Mouse (Mus musculus) retina, postnatal 1 day (tissue): ENCODE measurements around the gene Trim27.
A peak's percentile ranks its signal among the peaks of the same experiment; 100 is the strongest.

Experiments used
- DNase-seq: peaks from one replicate; pipeline ENCODE4 v3.0.0-alpha.2; 2012

Trim27 gene

DNA sequence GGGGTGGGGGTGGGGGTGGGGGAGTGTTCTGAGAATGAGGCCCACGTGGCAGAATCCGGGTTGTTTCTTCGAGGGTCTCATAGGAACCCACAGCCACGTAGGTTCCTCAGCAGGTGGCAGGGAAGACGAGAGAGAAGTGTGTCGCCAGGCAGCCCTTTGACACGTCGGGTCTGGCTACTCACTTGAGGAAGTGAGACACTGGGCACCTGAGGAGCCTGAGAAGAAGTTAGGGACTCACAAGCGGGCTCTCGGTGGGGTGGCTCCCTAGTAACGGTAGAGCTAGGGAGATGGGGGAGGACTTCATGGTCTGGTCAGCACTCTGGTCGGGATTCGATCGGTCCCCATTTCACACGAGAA, at the start of gene Trim27:
TSS of gene Trim27 (plus strand) at position 79 of the 357 bp plus-strand sequence.
- no peak for DNase-seq

DNA sequence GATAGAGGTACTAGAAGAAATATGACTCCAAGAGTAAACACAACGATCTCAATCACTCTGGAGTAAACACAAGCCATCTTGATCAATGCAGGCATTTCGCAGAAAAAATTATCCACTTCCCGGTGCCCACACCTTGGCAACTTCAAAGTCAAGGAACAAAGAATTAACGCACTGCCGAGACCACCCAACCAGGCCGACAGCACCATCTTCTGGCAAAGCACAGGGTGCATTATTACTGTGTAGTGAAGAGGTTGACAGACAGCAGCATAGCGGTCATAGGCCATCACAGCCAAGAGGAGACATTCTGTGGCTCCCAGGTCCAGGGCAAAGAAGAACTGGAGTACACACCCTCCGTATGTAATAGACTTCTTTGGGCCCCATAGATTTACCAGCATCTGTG, 36.8 kb upstream of the Trim27 start:
- peak; percentile 13 for DNase-seq

DNA sequence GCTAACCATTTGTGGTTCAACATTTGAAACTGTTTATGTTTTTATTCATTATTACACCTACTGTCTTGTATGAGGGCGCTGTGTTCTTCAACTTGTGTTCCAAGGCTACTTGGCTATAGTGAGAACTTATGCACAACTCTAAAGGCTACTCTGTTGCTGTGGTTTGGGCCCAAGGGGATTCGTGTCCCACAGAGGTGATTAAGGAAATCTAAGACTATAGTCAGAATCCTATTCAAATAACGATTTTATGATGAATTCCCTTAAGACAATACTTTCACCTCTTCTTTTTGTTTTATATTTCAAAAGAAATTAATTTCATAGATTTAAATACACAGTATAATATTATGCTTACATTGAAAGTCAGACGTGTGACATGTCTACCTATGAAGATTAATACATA, 33.5 kb upstream of the Trim27 start, which contains the start of gene Olfr1368:
TSS of gene Olfr1368 (minus strand) at position 101 of the 400 bp plus-strand sequence.
- no peak for DNase-seq

DNA sequence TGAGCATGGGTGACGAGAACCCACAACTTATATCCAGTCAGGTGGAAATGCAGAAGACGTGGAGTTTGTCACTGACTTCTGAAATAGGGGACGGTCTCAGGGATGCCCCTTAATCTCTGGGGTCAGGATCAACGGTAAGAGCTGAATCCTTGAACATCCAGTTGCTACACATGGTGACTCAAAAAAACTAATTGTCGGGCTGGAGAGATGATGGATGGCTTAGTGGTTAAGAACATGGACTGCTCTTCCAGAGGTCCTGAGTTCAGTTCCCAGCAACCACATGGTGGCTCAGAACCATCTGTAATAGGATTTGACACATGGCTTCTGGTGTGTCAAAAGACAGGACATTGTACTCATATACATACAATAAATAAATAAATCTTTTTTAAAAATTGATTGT, 23.4 kb upstream of the Trim27 start:
- no peak for DNase-seq

DNA sequence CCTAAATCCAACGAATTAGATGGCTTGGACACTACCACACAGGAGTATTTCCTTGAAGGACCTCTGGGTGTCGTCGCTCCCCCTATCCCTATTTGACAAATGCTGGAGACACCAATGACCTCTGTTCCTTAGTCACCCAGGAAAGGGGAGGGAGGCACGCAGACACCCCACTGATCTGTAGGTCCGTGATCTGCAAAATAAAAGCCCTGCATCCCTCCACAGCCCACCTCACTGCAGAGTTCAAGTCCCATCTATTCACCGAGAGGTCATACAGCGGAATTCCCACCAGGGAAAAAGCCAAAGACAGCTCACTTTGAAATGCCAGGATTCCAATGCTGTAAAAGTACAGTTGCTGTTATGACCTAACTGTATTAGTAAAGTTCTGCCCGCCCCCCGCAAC, 21.2 kb upstream of the Trim27 start:
- peak; percentile 38 for DNase-seq

DNA sequence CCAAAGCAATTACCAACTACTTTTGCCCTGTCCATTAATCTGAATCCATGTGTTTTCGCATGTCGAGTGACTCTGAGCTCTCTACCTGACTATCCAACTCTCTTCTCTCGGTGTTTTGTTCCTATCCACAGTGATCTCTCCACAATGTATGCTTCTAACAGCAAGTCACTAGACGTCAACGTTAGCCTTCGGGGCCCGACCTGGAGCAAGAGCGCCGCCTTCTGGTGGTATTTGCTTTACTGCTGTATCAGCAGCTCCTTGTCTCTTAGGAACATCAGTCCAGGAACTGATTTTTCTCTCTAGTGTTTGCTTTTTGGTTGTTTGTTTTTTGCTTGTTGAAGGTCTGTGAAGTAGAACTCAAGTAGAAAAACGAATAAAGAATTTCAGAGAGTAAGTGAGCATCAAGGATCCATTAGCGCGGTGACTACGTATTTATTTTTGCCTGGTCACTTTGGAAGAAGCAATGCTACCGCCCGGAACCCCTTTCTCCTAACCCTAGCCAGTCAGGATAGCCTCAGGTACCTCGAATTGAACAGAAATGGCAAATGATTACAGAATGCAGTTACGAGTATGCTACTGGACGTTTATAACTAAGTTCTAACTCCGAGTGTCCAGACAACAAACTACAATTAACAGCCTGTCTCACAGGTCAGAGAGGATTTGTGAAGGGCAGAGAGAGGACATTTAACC, 20.3 kb upstream of the Trim27 start:
- peak; percentile 89 for DNase-seq

DNA sequence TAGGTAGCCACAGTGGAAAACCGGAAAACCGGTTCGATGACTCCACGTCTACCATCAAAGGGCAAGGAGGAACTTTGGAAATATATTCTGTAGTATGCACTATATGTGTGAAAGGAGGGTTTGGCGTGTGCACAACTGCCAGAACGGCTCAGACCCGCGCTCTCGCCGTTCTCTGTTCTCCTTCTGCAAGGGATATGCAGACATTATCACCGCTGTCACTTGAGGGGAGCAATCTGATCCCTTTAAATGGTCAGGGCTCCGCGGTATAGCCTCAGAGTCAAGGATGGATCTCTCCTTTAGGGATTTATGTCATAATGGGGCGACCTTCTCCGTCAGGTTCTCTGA, 19.8 kb upstream of the Trim27 start:
- no peak for DNase-seq

DNA sequence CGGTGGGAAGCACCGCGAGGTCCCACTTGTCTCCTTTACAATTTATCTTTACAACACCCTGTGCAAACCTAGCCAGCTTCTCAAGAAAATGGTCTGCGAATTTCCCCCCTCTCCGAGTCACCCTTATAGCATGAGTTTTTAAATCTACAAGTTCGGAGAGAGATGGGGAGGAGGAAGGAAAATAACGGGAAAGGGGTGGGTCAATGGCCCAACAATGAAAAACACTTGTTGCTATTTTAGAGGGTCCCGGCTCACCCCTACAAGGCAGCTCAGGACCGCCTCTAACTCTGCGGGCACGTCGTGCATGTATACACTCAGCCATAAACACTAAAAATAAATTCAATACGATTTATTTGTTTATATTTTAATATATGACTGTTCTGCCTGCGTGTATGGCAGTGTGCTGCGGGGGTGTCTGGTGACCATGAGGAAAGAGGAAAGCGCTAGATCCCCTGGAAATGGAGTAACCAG, 19.2 kb upstream of the Trim27 start:
- peak; percentile 54 for DNase-seq

DNA sequence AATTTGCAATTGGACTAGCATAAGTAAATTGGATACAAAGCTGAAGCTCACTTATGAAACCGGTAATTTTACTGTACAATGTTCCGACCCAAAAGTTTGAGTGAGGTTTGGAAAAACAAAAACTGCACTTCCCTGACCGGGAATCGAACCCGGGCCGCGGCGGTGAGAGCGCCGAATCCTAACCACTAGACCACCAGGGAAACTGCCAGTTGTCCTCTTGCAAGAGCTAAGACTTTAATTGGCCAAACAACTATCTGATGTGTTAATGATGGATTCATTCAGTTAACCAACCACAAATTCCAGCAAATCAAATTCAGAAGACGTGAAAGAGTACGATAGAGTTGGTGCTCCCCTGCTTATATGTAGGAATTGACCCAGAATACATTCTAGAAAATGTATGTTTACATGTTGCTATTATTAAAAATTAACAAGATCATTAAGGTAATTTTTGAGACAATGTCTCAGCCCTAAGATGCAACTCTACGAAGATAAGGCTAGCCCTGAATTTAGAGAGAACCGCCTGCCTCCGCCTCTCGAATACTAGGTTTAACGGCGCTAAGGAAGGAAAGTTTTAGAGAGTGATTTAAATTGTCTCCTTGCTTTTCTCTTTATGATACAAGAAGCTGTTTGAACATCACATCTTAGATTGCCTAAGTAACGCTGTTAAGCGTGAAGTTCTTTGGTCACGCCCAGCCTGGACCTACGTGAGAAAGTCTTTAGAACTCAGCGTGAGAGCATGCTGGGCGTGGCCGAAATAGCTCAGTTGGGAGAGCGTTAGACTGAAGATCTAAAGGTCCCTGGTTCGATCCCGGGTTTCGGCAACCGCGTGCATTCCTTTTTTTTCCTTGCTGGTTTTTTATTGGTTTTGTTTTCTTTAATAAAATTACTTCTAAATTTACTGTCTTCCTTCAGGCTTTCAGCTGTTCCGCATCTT, 18.3 kb upstream of the Trim27 start:
- DNase-seq, result peak; percentile 95

DNA sequence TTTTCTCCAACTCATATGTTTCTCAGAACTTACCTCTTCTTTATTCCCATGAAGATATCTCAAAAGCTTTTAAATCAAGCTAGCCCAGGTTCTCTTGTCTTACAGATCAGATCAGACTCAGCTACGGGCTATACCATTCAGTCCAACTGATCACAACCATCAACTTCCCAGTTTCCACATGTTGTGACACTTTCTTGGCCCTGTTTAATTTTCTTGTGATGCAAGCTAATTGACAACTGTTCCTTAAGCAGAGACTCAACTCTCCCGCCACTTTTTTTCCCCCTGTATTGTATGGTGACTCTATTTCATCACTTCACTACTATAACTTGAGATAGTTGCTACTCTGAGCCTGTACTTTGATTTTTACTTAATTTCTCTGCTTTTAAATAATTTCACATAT, 17.7 kb upstream of the Trim27 start:
- no peak for DNase-seq

DNA sequence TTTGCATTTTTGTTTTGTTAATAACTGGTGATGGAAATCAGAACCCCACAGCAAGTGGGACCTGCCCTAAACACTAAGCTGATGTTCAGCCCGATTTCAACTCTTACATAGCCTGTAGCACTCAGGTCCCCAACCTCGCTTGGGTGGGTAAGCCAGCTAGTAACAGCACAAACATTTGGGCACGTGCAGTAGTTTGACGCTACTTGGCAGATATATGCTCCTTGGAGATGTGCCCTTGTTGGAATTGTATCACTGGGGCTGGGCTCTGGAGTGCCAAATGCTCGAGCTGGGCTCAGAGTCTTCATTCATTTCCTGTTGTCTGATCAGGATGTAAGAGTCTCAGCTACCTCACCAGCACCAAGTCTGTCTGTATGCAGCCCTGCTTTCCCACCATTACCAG, 16.7 kb upstream of the Trim27 start:
- DNase-seq, result no peak

DNA sequence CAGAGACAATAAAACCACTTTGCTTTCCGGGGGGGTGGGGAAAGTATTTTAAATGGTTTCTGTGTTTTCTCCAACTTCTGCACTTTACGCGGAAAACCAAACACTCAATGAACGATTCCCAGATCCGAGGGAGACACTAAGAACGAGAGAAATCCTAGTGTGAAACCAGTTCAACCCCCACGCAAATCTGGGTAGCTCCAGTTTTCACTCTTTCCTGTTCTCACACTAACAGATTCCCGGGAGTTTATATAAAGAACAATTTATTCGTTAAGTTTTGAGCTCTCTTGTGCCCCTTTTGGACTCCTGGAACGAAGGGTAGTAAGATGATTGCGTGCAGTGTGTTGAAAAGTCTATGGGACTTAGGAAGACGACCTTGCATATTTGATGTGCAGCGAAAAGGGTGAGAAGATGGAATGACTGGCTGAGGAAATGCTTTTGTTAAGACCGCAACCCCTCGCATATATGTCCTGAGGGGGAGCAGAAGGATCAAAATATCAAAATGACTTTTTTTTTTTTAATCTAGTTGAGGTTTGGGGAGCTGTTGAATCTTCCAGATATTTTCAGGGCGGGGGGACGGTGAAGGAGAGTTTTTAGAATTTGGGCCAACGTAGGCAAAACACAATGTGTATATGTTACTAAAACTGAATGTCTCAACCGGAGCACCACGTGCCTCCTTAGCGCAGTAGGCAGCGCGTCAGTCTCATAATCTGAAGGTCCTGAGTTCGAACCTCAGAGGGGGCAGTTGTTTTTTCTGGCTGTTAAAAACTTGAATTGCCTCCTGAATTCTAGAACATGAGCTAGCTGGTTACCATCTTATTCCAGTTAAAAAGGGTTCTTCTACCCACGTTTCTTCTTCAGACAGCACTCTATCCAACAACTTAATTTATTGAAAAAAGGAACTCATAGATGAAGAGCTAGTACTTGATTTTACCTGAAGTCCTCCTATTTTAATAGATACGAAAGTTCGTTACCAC, 12.0 kb upstream of the Trim27 start:
- peak; percentile 88 for DNase-seq

DNA sequence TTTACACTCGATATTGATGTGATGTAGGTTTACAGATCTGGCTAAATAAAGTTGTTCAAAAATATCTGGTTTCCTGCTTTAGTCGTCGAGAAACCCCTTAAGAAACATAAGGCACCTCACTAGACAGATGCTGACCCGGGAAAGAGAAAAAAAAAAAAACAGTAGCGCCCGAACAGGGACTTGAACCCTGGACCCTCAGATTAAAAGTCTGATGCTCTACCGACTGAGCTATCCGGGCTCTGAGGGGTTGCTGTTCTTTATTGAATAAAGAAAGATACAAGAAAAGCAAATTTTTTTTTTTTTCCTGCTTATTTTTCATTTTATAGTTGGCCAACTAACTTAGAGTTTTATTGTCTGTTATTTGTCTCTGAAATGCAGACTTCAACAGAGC, 11.3 kb upstream of the Trim27 start:
- peak; percentile 77 for DNase-seq

DNA sequence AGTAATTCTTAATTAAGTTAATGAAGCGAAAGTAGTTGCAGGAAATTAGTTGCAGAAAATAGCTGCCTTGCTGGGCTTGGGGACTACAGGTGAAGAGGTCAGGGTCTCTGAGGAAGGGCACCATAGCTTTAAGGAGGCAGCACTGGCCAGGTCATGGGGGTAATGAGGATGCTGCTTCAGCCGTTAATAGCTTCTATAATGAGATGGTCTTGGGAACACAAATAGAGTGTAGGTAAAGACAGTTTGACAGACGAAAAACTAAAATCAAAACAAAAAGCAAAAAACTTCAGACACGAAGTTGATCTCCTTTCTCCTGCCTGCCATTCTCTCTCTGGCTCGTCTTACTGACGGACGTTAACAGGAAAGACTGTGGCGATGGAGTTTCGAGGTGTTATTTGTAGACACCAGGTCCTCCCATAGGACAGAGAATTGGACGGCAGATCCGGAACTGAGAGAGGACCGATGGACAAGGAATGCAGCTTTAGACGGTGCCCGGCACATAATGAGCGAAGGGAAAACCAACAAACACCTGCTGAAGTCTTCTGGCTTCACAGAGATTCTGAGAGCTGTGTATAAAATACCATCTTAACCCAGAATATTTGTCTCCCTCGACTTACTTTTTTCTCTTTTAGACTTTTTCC, 10.8 kb upstream of the Trim27 start:
- peak; percentile 70 for DNase-seq

DNA sequence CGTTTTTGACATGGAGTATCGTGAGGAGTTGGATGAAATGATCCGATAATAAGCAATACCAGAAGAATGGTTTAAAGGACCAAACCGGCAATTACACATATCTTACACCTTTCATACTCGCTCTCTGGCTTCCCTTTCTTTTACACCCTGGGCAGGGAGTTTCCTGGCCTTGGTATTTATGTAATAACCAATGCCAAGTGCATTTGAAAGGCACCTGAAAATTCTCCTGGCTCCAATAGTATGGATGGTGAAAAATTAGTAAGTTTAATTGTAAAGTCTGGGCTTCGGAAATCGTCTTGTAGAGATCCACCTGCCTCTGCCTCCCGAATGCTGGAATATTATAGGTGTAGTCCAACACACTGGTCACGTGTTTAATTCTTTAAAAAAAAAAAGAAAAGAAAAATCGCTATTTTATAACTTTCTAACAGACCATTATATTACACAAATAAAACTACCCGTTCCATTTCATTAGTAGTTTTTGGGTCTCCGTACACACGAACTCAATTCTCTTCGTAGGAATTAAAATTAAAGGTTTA, 10.1 kb upstream of the Trim27 start:
- no peak for DNase-seq

DNA sequence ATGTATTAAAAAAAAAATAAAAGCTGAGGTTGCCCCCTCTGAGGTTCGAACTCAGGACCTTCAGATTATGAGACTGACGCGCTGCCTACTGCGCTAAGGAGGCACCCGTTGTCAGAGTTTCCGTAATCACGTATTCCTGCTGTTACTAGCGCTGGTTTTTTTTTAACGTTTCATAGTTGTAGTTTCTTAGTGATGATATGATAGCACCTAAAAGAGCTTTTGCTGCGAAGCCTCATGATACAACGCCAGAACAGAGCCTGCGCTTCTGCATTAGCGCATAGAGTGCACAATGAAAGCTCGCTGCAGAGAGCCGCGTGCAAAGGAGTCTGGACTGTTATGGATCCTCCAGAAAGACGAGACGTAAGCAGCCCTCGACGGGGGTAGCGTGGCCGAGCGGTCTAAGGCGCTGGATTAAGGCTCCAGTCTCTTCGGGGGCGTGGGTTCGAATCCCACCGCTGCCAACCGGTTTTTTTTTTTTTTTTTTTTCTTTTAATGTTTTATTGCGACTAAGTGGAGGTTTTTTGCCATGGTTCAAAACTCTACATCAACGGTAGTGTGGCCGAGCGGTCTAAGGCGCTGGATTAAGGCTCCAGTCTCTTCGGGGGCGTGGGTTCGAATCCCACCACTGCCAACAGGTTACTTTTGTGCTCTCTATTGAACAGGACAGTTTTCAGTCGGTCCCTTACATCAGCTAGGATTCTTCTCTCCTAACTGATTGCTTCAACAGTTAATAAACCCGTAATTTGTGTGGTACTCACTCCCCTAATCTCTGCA, 9.4 kb upstream of the Trim27 start:
- DNase-seq, result peak; percentile 90

DNA sequence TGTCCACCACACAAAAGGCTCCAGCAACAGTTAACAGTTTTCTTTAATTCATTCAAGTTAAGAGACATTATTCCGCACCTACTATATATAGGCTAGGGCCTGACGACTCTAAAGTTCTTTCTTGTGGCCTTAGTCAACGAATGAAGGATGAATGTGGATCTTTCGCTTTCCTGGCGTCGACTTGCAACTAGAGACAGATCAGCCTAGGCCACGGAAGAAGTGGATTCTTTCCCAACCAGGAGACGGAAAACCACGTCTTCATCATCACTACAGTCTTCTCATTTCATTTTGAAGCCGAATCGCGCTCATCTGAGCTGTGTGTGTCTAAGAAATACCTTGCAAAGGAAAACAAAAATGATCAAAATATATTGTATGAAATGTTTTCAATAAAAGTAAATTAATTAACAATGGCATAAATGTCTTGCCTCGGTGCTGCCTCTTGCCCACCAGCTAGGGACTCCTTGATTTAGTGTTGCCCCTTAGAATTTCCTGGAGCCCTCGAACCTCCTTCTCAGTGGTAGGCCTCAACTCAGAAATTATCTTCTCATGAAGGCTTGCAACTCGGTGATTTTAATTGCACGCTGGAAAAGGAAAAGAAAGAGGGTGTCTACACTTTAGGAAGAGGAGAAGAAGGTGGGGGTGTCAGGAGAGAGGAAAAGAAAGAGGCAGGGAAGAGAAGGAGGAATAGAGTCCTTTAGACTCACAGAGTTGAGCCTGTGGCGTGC, 8.7 kb upstream of the Trim27 start:
- DNase-seq, result no peak

DNA sequence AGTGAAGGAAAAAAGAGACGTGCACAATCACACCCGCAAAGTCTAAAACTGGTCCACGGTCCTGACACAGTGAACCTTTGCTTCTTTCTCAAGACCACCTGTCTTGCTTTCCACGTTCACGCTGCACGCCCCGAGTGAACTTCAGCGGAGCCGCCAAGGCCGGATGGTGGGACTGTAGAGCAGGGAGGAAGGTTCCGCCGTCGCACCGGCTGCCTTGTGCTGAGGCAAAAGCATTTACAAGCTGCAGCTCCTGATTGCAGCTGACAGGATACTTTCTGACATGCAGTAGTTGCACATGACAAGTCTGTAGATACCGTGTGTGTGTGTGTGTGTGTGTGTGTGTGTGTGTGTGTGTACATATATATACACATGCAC, 8.1 kb upstream of the Trim27 start:
- peak; percentile 51 for DNase-seq

DNA sequence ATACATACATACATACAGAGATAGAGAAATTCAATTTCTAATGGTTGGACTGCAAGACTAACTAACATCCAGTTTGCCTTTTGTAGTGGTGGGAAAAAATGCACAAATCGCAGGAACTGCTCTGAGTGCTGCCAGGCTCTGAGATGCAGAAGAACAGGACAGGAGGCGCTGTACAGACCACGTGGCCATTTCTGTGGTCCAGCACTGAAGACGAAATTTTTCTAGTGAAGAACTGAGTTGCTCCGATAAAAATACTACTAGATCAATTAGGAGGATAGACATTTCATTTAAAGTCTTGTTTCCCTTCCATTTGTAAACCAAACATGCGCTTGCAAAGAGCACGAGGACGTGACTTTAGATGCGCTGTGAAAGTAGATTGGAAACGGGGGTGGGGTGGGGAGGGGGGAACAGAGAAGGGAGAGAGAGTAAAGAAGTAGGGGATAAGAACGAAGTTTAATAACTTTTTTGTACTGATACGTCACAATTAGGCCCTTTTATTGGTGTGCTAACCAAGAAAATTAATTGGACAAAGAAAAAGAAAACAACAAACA, 7.6 kb upstream of the Trim27 start:
- peak; percentile 72 for DNase-seq
